In the genomic region with DNA sequence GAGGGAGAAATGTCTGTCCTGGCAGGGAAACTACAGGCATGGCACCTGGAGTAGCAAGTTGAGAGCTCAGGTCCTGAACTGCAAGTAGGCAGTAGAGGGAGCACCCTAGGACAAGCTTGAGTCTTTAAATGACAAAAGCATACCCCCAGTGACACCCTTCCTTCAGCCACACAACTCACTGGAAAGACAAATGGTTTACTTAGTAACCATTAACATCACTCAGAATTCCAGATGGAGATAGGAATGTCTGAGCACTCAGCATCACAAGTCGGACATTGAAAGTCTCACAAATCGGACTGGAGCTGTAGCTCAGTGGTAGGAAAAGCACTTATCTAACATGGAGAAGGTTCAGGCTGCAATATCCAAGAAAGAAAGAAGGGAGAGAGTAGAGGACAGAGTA, we compare ENCODE assay signal across 19 mouse cellular contexts.
"Had no signal": no experiment of that assay in that cellular context is flagged by ENCODE, and none has a peak within 500 bp of the region (broad histone marks: within the 10 kb centered on the region; RNA-seq: fewer than 3 reads in every experiment).

No protein-coding gene starts in this region.

- H3K36me3 ChIP-seq: lung, embryonic 15.5 days; midbrain, embryonic 10.5 days; midbrain, embryonic 13.5 days; neural tube, embryonic 13.5 days; neural tube, embryonic 15.5 days had no signal

- H3K27ac ChIP-seq: lung, embryonic 15.5 days; midbrain, embryonic 10.5 days; midbrain, embryonic 13.5 days; neural tube, embryonic 13.5 days; neural tube, embryonic 15.5 days had no signal

- H3K9me3 ChIP-seq: lung, embryonic 15.5 days; midbrain, embryonic 10.5 days; midbrain, embryonic 13.5 days; neural tube, embryonic 13.5 days; neural tube, embryonic 15.5 days had no signal

- H3K4me1 ChIP-seq: lung, embryonic 15.5 days; midbrain, embryonic 13.5 days; neural tube, embryonic 13.5 days; neural tube, embryonic 15.5 days had no signal

- H3K4me3 ChIP-seq: lung, embryonic 15.5 days; midbrain, embryonic 10.5 days; midbrain, embryonic 13.5 days; myocyte; neural tube, embryonic 13.5 days; neural tube, embryonic 15.5 days had no signal

- ATAC-seq: liver, postnatal 0 days; midbrain, embryonic 13.5 days; midbrain, embryonic 16.5 days had no signal

- DNase-seq: liver, postnatal 0 days; lung, adult 2 months; lung, postnatal 10 days; lung, postnatal 4 days; retina, postnatal 1 day; right cerebral cortex, adult 18-20 months; right cerebral cortex, postnatal 25 days; right cerebral cortex, postnatal 4 days; spleen, adult 18-20 months; thymus, adult 18-20 months; thymus, postnatal 14 days; thymus, postnatal 36 days had no signal

- H3K4me2 ChIP-seq: lung, embryonic 15.5 days; midbrain, embryonic 13.5 days; neural tube, embryonic 13.5 days; neural tube, embryonic 15.5 days had no signal

- H3K27me3 ChIP-seq: lung, embryonic 15.5 days; midbrain, embryonic 13.5 days; neural tube, embryonic 13.5 days; neural tube, embryonic 15.5 days had no signal

- H3K9ac ChIP-seq: liver, postnatal 0 days; lung, embryonic 15.5 days; midbrain, embryonic 13.5 days; neural tube, embryonic 13.5 days; neural tube, embryonic 15.5 days had no signal
